Mouse (Mus musculus) forebrain, embryonic 14.5 days (tissue): ENCODE results near the gene Kif6. TPM values are rescaled to one million over a fixed set of nuclear protein-coding genes. Genes with fewer than 3 reads are reported as not detected.

Source experiments
- ATAC-seq: fragments of 200-750 bp; cut with Nextera tagmentation; 2 replicates; pipeline ENCODE4 v1.8.0; 2017; ENCODE audit warnings: mild to moderate bottlenecking, moderate library complexity
- DNase-seq: peaks from one replicate; pipeline ENCODE4 v3.0.0-alpha.2; 2015; ENCODE audit warnings: low spot score
- H3K27ac ChIP-seq: fragments of 300-500 bp; sonication (generic); 2 replicates; pipeline ENCODE4 v1.5.1; 2014; ENCODE audit warnings: low read depth, mild to moderate bottlenecking, control low read depth, low read length, moderate library complexity
- H3K27me3 ChIP-seq: fragments of 300-500 bp; sonication (generic); replicated peaks from 2 replicates; pipeline ENCODE4 v1.6.1; 2014; ENCODE audit warnings: low read length, control low read depth, mixed read lengths; ENCODE audit not compliant: control insufficient read depth, insufficient read depth
- H3K36me3 ChIP-seq: fragments of 300-500 bp; sonication (generic); 2 replicates; pipeline ENCODE4 v1.6.1; 2014; ENCODE audit warnings: low read length, control low read depth; ENCODE audit not compliant: control insufficient read depth, insufficient read depth
- H3K4me1 ChIP-seq: fragments of 300-500 bp; sonication (generic); 2 replicates; pipeline ENCODE4 v1.6.1; 2014; ENCODE audit warnings: antibody characterized with exemption, low read length, control low read depth; ENCODE audit not compliant: control insufficient read depth, insufficient read depth
- H3K4me2 ChIP-seq: fragments of 300-500 bp; sonication (generic); 2 replicates; pipeline ENCODE4 v1.6.1; 2014; ENCODE audit warnings: mild to moderate bottlenecking, control low read depth, low read length
- H3K4me3 ChIP-seq: fragments of 300-500 bp; sonication (generic); 2 replicates; pipeline ENCODE4 v1.5.1; 2014; ENCODE audit warnings: low read depth, low read length, control low read depth
- H3K9ac ChIP-seq: fragments of 300-500 bp; sonication (generic); 2 replicates; pipeline ENCODE4 v1.6.1; 2014; ENCODE audit warnings: mild to moderate bottlenecking, low read length, control low read depth, moderate library complexity
- H3K9me3 ChIP-seq: fragments of 300-500 bp; sonication (generic); replicated peaks from 2 replicates; pipeline ENCODE4 v1.6.1; 2016; ENCODE audit warnings: low read length, control low read depth, mixed read lengths; ENCODE audit not compliant: control insufficient read depth
- WGBS: fragments of 180-500 bp; shearing (Covaris S2); extraction: QIAGEN DNeasy Blood & Tissue Kit; methylation state at CpG from one replicate; pipeline ENCODE4 v1.1.7; 2014; 5-methylcytosine and 5-hydroxymethylcytosine counted together
- polyA plus RNA-seq: library from polyadenylated mRNA; unstranded; fragments of >200 nt; fragmentation: Nextera tagmentation; extraction: Ambion mirVana; gene quantifications from 2 replicates; pipeline ENCODE4 v1.2.1, GENCODE M21; 2014

Kif6 gene
- polyA plus RNA-seq, 1 experiment from 2014 or later, result 1.2 TPM

DNA sequence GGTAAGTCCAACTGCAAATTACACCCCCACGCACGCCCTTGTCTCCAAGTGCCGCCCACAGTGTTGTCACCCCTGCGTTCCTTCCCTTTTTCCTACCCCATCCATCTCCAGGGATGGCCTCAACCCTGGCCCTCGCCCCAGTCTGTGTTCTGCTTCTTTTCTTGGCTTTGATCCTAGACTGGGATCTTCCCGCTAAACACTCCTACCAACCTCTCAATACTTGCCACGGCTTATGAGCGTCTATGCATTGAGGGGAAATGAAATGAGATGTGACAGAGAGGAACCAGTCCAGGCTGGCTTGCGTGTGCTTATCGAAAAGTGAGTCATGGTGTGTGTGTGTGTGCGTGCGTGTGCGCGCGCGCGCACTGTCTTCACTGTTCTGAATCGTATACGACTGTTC, 141.9 kb downstream of the Kif6 start:
- 84% methylated on average over 19 of the region's 19 CpGs for WGBS

DNA sequence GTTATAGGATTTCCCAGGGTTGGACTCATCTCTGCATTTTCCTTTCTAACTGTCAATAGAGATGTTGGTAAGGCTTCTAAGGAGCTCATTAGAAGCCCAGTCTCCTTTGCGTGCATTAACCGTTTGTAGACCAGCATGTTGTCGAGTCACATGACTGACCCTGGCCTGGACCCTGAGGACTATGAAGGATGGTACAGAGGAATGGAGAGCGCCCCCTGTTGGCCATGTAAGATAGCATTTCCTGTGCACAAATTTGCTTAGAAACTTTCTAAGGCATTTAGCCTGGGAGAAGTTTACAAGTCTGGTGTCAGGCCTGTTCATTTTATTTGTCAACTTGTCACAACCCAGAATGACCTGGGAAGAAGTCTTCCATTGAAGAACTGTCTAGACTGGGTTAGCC, 144.1 kb downstream of the Kif6 start:
- no peak overlapping the region for H3K27ac ChIP-seq
- no peak overlapping the region for H3K4me3 ChIP-seq
- H3K27me3 ChIP-seq, result no peaks in the 10 kb centered on the region
- DNase-seq (no peak), ATAC-seq (no peak)
- no peaks in the 10 kb centered on the region; the same call in 1 of the 2 replicates for H3K9me3 ChIP-seq
- no peak overlapping the region for H3K9ac ChIP-seq
- H3K4me2 ChIP-seq, result no peak overlapping the region
- H3K36me3 ChIP-seq, result no peaks in the 10 kb centered on the region
- no peaks in the 10 kb centered on the region for H3K4me1 ChIP-seq
- 79% methylated on average over 4 of the region's 4 CpGs for WGBS

More for the DNA sequence above, 141.9 kb downstream of the Kif6 start:
- ATAC-seq, result 0 out of 2 replicates have a peak, but pooled peaks have one; percentile 23
- Histone ChIP-seq H3K27me3 (no peaks in the 10 kb centered on the region), H3K4me2 (no peak overlapping the region), H3K4me3 (no peak overlapping the region), H3K9ac (no peak overlapping the region), H3K4me1 (no peaks in the 10 kb centered on the region), H3K36me3 (no peaks in the 10 kb centered on the region), H3K27ac (no peak overlapping the region), H3K9me3 (no peaks in the 10 kb centered on the region)
- DNase-seq, result no peak

DNA sequence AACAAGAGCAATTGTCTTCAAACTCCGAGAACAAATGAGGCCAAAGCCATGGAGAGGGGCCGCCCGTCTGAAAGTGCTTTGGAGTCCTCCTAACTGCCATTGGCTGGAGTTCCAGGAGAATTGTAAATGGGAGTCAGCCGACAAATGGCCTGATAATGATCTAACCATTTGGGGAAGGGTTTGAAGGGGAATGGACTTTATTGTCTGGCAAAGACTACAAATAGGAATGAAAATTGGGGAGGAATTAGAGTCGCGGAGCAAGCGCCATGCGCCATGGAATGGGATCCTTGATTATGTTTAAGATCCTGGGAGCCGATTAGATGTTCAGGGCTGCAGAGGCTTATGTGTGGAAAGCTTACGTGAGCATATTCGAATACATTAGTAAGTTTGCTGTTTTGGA, 146.3 kb downstream of the Kif6 start:
- no peaks in the 10 kb centered on the region for H3K36me3 ChIP-seq
- no peak overlapping the region for H3K4me2 ChIP-seq
- DNase-seq, result peak; percentile 37
- no peak overlapping the region for H3K27ac ChIP-seq
- no peaks in the 10 kb centered on the region; the same call in 1 of the 2 replicates for H3K9me3 ChIP-seq
- H3K9ac ChIP-seq, result no peak overlapping the region
- WGBS, result 36% methylated on average over 11 of the region's 11 CpGs
- no peak overlapping the region for H3K4me3 ChIP-seq
- no peak for ATAC-seq
- no peaks in the 10 kb centered on the region for H3K27me3 ChIP-seq
- no peaks in the 10 kb centered on the region for H3K4me1 ChIP-seq

DNA sequence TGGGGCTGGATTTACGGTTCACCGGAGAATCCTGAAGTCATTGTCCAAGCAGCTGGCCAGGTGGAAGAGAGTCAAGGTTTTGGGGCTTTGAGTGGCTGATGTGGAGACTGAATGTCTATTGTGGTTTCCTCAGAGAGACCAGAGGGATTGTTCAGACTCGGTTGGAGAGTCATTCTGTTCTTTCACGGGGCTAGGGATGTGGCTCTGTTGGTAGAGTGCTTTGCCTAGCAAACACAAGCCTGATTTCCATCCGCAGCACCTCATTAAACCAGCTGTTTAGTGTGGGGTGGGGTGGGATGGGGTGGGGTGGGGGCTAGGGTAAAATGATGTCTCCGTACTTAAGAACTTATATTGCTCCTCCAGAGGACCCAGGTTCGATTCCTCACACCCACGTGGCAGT, 146.9 kb downstream of the Kif6 start:
- no peaks in the 10 kb centered on the region for H3K27me3 ChIP-seq
- WGBS, result 71% methylated on average over 8 of the region's 8 CpGs
- H3K27ac ChIP-seq, result no peak overlapping the region
- H3K4me3 ChIP-seq, result no peak overlapping the region
- no peaks in the 10 kb centered on the region; the same call in 1 of the 2 replicates for H3K9me3 ChIP-seq
- no peak overlapping the region for H3K9ac ChIP-seq
- H3K4me2 ChIP-seq, result no peak overlapping the region
- no peaks in the 10 kb centered on the region for H3K36me3 ChIP-seq
- DNase-seq, result no peak
- ATAC-seq, result no peak
- no peaks in the 10 kb centered on the region for H3K4me1 ChIP-seq

DNA sequence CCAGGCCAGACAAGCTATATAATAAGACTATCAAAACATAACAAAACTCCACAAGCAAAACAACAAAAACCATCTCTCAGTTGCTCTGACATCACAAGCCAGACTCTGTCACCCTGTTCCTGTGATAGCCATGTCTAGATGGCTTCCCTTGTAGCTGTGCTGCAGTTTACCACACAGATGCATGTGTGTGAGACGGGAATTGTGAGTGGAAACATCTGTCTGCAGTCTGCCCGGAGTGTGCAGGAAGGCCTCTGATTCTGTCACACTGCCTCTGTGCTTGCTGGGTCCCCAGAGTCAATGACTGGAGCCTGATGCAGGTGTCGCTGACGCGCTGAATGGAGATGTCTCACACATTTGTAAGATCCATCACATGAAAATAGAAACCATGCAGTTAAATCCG, 150.0 kb downstream of the Kif6 start:
- ATAC-seq, result no peak
- Histone ChIP-seq H3K27me3 (0 out of 2 replicates have a peak, but pooled peaks cover 4% of the 10 kb centered on the region), H3K4me1 (peaks cover 9% of the 10 kb centered on the region), H3K4me3 (no peak overlapping the region), H3K9ac (no peak overlapping the region), H3K9me3 (no peaks in the 10 kb centered on the region; the same call in 1 of the 2 replicates), H3K27ac (no peak overlapping the region), H3K36me3 (no peaks in the 10 kb centered on the region), H3K4me2 (no peak overlapping the region)
- WGBS, result 79% methylated on average over 6 of the region's 6 CpGs
- DNase-seq, result no peak

DNA sequence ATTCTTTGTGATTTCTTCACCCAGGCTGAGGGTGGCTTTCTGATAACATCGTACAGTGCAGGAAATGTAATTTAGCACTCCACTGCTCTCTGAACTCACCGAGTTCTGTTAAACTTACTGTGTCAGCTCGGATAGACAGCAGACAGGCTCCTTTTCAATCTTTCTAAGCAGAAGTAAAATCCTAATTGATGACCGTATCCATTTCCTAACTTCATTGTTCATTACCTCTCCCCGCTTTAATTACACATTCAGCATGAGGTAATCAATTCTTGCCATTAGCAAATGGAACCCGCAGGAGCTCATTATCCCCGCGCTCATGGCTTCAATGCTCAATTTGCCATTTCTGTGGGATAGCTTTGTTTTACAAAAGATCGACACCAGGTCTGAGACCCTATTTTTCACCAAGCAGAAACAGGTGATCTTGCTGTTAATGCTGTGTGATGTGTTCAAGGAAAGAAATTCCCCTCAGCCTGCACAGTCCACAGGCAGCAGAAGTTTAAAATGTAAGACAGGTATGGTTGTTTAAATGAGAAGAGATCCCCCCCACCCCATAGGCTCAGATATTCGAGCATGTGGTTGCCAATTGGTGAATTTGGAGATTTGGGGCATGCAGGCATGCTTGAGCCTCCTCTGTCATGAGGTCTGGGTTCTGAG, 152.9 kb downstream of the Kif6 start:
- Histone ChIP-seq H3K4me3 (no peak overlapping the region), H3K9ac (no peak overlapping the region; the same call in 1 of the 2 replicates), H3K9me3 (no peaks in the 10 kb centered on the region; the same call in 1 of the 2 replicates), H3K36me3 (no peaks in the 10 kb centered on the region), H3K27ac (no peak overlapping the region), H3K4me2 (peak overlapping the region; percentile 36), H3K4me1 (peaks cover 9% of the 10 kb centered on the region), H3K27me3 (0 out of 2 replicates have a peak, but pooled peaks cover 4% of the 10 kb centered on the region)
- ATAC-seq, result peak; percentile 68
- WGBS, result 3% methylated on average over 10 of the region's 10 CpGs
- DNase-seq, result peak; percentile 69

DNA sequence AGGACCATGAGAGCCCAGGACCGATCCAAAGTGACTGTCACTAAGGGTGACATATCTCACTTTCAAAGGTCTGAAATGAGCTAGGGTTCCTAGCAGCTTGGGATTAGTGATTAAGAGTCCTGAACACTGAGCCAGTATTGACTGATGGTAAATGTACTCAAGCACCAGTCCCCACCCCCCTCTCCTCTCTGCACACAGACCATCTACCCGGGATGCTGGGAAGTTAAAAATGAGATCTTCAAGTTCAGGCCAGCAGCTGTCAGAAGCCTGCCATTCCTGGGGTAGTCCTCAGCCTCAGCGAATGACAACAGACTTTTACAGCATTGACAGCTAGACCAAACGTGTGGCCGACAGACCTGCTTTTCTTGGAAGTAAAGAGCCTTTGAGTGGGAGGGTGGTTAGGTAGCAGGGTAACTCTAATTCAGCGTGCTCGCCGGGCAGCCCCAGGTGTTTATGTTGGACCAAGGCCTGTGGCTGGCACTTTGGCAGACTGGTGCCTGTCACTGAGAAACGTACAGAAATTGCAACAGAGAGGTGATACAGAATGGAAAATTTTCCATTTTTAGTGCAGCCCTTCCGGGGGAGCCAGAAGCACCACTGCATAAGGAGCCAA, 156.9 kb downstream of the Kif6 start:
- Histone ChIP-seq H3K4me1 (peaks cover 9% of the 10 kb centered on the region), H3K9me3 (no peaks in the 10 kb centered on the region), H3K27me3 (0 out of 2 replicates have a peak, but pooled peaks cover 4% of the 10 kb centered on the region), H3K4me3 (no peak overlapping the region), H3K9ac (no peak overlapping the region), H3K36me3 (no peaks in the 10 kb centered on the region), H3K27ac (no peak overlapping the region), H3K4me2 (no peak overlapping the region)
- 74% methylated on average over 10 of the region's 10 CpGs for WGBS
- ATAC-seq, result no peak
- no peak for DNase-seq

DNA sequence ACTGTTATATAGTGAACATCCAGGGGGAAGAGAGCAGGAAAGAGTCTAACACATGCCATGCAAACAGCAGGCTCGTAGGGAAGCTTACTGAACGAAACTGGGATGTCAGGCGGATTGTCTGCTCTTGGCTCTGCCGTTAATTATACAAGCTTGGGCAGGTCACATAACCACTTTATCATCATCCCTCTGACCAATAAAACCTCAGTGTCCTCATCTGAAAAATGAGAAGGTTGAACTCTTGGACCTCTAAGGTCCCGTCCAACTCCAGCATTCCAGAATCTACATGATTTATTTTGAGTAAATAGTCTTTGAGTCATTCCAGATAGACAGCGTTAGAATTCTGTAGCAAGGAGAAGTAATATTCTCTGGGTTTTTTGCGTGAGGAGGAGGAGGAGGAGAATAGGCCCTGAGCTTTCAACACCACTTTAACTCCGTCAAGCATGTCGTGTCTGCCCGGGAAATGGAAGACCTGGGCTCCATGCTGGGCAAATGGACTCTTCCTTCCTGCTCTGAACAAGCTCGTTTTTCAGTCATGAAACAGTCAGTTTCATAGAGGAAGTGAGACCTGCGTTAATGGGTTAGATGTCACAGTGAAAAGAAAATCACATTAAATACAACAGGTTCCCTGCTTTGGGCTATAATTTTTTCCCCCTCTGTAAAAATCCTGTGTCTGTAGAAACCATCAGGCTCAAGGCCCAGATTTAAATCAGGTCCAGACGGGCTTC, 162.3 kb downstream of the Kif6 start:
- DNase-seq (no peak), ATAC-seq (no peak)
- H3K27ac ChIP-seq, result no peak overlapping the region
- WGBS, result 90% methylated on average over 13 of the region's 13 CpGs
- H3K4me3 ChIP-seq, result no peak overlapping the region
- H3K9ac ChIP-seq, result no peak overlapping the region
- H3K27me3 ChIP-seq, result no peaks in the 10 kb centered on the region
- no peaks in the 10 kb centered on the region for H3K36me3 ChIP-seq
- no peaks in the 10 kb centered on the region for H3K4me1 ChIP-seq
- no peak overlapping the region for H3K4me2 ChIP-seq
- no peaks in the 10 kb centered on the region for H3K9me3 ChIP-seq

DNA sequence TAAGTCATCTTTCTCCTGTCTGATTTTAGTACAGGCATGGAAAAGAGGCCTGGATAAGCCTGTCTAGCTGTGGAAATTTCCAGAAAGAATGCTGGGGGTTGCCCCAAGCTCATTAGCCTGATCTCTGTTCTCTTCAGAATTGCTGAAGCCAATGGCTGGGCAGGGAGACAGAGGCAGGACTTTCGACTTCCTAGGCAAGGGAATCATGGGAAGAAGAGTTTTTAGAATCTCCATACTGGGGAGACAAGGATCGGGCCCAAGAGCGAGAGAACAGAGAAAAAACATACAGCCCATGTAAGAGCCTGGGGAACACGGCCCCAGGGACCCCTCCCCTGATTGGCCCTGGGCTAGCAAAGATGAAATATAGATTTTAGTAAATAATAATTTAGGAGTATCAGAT, 164.1 kb downstream of the Kif6 start:
- H3K27ac ChIP-seq, result no peak overlapping the region
- 87% methylated on average over 4 of the region's 4 CpGs for WGBS
- ATAC-seq, result no peak

More for the DNA sequence above, 164.1 kb downstream of the Kif6 start:
- no peaks in the 10 kb centered on the region for H3K36me3 ChIP-seq
- H3K9ac ChIP-seq, result no peak overlapping the region
- no peak overlapping the region for H3K4me3 ChIP-seq
- no peak overlapping the region for H3K4me2 ChIP-seq
- H3K9me3 ChIP-seq, result no peaks in the 10 kb centered on the region
- no peak for DNase-seq
- H3K4me1 ChIP-seq, result no peaks in the 10 kb centered on the region
- H3K27me3 ChIP-seq, result no peaks in the 10 kb centered on the region
